Mouse (Mus musculus) heart, adult 2 months (tissue): Measurements from ENCODE around the gene Sik2. TPM values are rescaled to one million over a fixed set of nuclear protein-coding genes. Genes with fewer than 3 reads are reported as not detected.

Experiments used
- DNase-seq, 2 experiments: peaks; one replicate each; pipeline ENCODE4 v3.0.0; 2021
- H3K27ac ChIP-seq: fragments of 200-600 bp; 2 replicates; pipeline ENCODE4 v1.8.1; 2022
- H3K27me3 ChIP-seq: fragments of 200-500 bp; 2 replicates; pipeline ENCODE4 v1.6.1; 2012; ENCODE audit warnings: mild to moderate bottlenecking, low read length, inconsistent platforms, mixed read lengths; ENCODE audit not compliant: control insufficient read depth, insufficient read depth
- H3K36me3 ChIP-seq: fragments of 200-500 bp; 2 replicates; pipeline ENCODE4 v1.6.1; 2012; ENCODE audit warnings: low read length, inconsistent platforms; ENCODE audit not compliant: control insufficient read depth, insufficient read depth
- H3K4me1 ChIP-seq: fragments of 200-500 bp; 2 replicates; pipeline ENCODE4 v1.6.1; 2011; ENCODE audit warnings: low read length; ENCODE audit not compliant: control insufficient read depth, insufficient read depth
- H3K4me3 ChIP-seq: fragments of 200-600 bp; 2 replicates; pipeline ENCODE4 v1.8.1; 2022
- H3K79me2 ChIP-seq: fragments of 200-500 bp; replicated peaks from 2 replicates; pipeline ENCODE4 v1.6.1; 2012; ENCODE audit warnings: mild to moderate bottlenecking, inconsistent platforms, low read length, moderate library complexity, mixed read lengths; ENCODE audit not compliant: control insufficient read depth, insufficient read depth
- H3K9ac ChIP-seq: fragments of 200-500 bp; 2 replicates; pipeline ENCODE4 v1.6.1; 2012; ENCODE audit warnings: low read depth, mild to moderate bottlenecking, control low read depth, inconsistent platforms, low read length, mixed read lengths
- CTCF ChIP-seq: fragments of 200-600 bp; IDR thresholded peaks from 2 replicates; pipeline ENCODE4 v1.8.1; 2022; ENCODE audit warnings: antibody characterized with exemption, mild to moderate bottlenecking, moderate library complexity
- EP300 ChIP-seq: fragments of 200-500 bp; IDR thresholded peaks from 2 replicates; pipeline ENCODE4 v1.6.1; 2011; ENCODE audit warnings: low read depth, low read length, control low read depth; ENCODE audit not compliant: insufficient read depth
- POLR2A ChIP-seq: fragments of 200-500 bp; IDR thresholded peaks from 2 replicates; pipeline ENCODE4 v1.6.1; 2011; ENCODE audit warnings: mild to moderate bottlenecking, low read depth, low read length, control low read depth; ENCODE audit not compliant: insufficient read depth
- WGBS: fragments of 180-500 bp; shearing (Covaris S2); methylation state at CpG from one replicate; pipeline ENCODE4 v1.1.7; 2018; 5-methylcytosine and 5-hydroxymethylcytosine counted together
- intact Hi-C: fragments of 180-260 bp; cut with DNase I; formaldehyde crosslinking; loops from one replicate; pipeline ENCODE4 v1.15.1; 2025
- polyA plus RNA-seq: library from polyadenylated mRNA; depleted of rRNA; stranded (reverse); fragments of >200 nt; gene quantifications from 2 replicates; pipeline ENCODE4 v1.2.3, GENCODE M21; 2012; rRNA removed
- total RNA-seq, 2 experiments: library from RNA; stranded (reverse); gene quantifications; 2 replicates each; pipeline ENCODE4 v1.2.3; 2021

The Sik2 gene
- total and polyA plus RNA-seq, 3 experiments = 14.6 to 26.9 (median 22.2) TPM

DNA sequence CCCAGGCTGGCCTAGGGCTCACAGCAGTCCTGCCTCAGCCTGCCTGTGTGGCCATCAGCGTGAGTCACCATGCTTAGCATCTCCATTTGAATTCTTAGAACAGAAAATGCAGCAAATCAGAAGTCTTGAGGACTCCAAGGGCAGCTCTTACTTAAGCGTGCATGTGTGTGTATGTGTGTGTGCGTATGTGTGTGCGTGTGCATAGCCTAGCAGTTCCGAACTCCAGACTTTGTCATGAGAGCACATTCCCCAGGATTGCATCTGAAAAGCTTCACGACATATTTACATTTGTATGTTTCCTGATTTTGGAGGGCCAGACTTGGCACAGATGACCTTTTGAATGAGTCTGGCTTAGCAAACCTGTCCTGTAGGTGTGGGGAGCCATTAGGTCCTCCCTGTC, 161.7 kb downstream of the Sik2 start:
- H3K4me1 ChIP-seq = peaks cover 3% of the 10 kb centered on the region
- no peak for DNase-seq
- H3K27ac ChIP-seq = no peak overlapping the region
- H3K79me2 ChIP-seq = no peaks in the 10 kb centered on the region
- H3K9ac ChIP-seq = no peak overlapping the region
- 92% methylated on average over 6 of the region's 6 CpGs for WGBS
- H3K27me3 ChIP-seq = no peaks in the 10 kb centered on the region
- no peaks in the 10 kb centered on the region for H3K36me3 ChIP-seq
- TF ChIP-seq EP300 = no peak
- no peak for TF ChIP-seq POLR2A
- no peak for TF ChIP-seq CTCF
- intact Hi-C loops = no loop called here
- H3K4me3 ChIP-seq = no peak overlapping the region

DNA sequence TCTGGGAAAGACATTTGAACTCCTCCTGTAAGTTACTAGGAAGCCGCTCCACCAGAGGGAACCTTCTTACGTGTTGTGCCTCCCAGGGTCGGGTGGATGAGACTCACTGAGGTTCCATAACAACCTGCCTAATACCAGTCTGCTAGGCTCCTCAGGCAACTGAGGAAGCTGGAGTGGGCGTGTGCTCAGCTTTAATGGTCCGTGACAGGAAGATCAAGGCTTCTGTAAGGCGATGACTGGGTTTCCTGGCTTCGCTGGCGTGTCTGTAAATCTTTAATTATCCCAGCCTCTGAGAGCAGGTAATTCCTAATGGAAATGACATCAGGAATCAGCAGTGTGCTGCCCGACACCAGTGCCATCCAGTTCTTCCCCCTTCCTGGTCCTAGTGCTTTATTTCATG, 163.3 kb downstream of the Sik2 start:
- Histone ChIP-seq H3K79me2 (no peaks in the 10 kb centered on the region), H3K9ac (no peak overlapping the region), H3K27me3 (no peaks in the 10 kb centered on the region), H3K4me1 (peaks cover 8% of the 10 kb centered on the region), H3K4me3 (no peak overlapping the region), H3K27ac (no peak overlapping the region), H3K36me3 (no peaks in the 10 kb centered on the region)
- intact Hi-C loops = no loop called here
- TF ChIP-seq EP300 (no peak), POLR2A (no peak), CTCF (no peak)
- DNase-seq = no peak
- WGBS = 64% methylated on average over 9 of the region's 9 CpGs

DNA sequence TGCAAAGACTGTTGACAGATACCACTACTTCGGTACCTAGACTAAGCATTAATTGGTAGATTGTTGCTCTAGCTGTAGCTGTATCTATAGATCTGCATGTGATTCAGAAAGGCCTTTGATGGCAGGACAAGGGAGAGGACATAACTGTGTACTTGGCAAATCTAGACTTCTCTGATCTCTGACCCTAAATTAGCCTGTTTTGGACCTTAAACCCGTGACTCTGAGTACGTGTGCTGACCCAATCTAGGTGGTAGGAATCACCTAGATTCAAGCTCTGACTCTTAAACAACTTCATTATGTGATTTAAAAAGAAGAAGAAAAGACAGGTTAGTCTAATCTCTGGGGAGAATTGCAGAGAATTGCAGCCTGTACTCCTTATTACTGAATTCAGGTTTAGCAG, 163.8 kb downstream of the Sik2 start, which contains the start of gene Ppp2r1b:
TSS of gene Ppp2r1b (plus strand) at position 221 of the 400 bp plus-strand sequence.
- no peaks in the 10 kb centered on the region for H3K36me3 ChIP-seq
- H3K9ac ChIP-seq = no peak within 1 kb of the TSS
- H3K79me2 ChIP-seq = no peaks in the 10 kb centered on the region
- intact Hi-C loops = no loop called here
- H3K4me1 ChIP-seq = peaks cover 8% of the 10 kb centered on the region
- no peak within 1 kb of the TSS for H3K27ac ChIP-seq
- 92% methylated on average over 3 of the region's 3 CpGs for WGBS
- no peaks in the 10 kb centered on the region for H3K27me3 ChIP-seq
- H3K4me3 ChIP-seq = no peak within 1 kb of the TSS
- TF ChIP-seq EP300 (no peak), CTCF (no peak), POLR2A (no peak)
- no peak for DNase-seq

Other genes with a start within 250 kb of the Sik2 start
- gene Fdxacb1, start 240.8 kb downstream of the Sik2 start, total RNA-seq = 1 to 10 TPM; 4.7 to 5.1 TPM
- gene Fdxacb1, start 240.8 kb downstream of the Sik2 start, polyA plus RNA-seq = 3.4 and 5.2 TPM in 2 replicates
- gene Alg9, start 234.1 kb downstream of the Sik2 start, total RNA-seq = 1 to 10 TPM; 9.6 to 9.9 TPM
- 13.4 and 19.9 TPM in 2 replicates for gene Alg9, start 234.1 kb downstream of the Sik2 start, polyA plus RNA-seq
- gene 1110032A03Rik, start 233.6 kb downstream of the Sik2 start, total RNA-seq = 10 to 100 TPM; 11.8 to 12.1 TPM
- gene 1110032A03Rik, start 233.6 kb downstream of the Sik2 start, polyA plus RNA-seq = 34.5 and 39.0 TPM in 2 replicates
- gene Ppp2r1b, start 163.8 kb downstream of the Sik2 start, total RNA-seq = 10 to 100 TPM; 10.3 to 10.8 TPM
- gene Ppp2r1b, start 163.8 kb downstream of the Sik2 start, polyA plus RNA-seq = 5.4 and 7.1 TPM in 2 replicates
- gene Btg4, start 51.8 kb upstream of the Sik2 start, total RNA-seq = not detected
- gene Btg4, start 51.8 kb upstream of the Sik2 start, polyA plus RNA-seq = not detected in 2 replicates
- 1 to 10 TPM; 7.6 to 7.7 TPM for gene Layn, start 68.0 kb upstream of the Sik2 start, total RNA-seq
- 3.0 and 3.1 TPM in 2 replicates for gene Layn, start 68.0 kb upstream of the Sik2 start, polyA plus RNA-seq
- gene 4833427G06Rik, start 93.0 kb upstream of the Sik2 start, total RNA-seq = not detected
- 0.12 TPM in 1 of 2 replicates, not detected in the other for gene 4833427G06Rik, start 93.0 kb upstream of the Sik2 start, polyA plus RNA-seq
- gene Gm32742, start 156.4 kb upstream of the Sik2 start, total RNA-seq = not detected
- 0.23 TPM in 1 of 2 replicates, not detected in the other for gene Gm32742, start 156.4 kb upstream of the Sik2 start, polyA plus RNA-seq
- 1 to 10 TPM in 1 of 2 experiments, under 1 TPM in 1; 0.70 to 1.1 TPM for gene Pou2af1, start 204.6 kb upstream of the Sik2 start, total RNA-seq
- gene Pou2af1, start 204.6 kb upstream of the Sik2 start, polyA plus RNA-seq = 0.76 and 2.3 TPM in 2 replicates